In the genomic region with DNA sequence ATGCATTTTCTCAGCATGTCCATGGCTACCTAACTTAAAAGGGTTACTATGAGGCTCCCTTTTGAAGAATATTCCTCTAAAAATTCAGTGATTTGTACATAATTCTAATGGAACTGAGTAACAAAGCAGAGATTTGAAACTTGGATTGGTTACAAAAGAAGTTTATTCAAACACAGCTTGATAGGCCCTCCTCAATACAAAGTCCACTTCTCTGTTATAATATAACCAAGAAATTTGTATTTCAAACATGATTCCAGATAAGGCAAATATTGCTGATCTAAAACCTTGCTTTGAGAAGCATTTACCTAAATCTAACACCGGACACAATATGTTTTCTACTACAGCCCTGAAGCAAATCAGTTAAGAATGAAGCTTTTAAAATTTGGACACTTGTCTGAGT, we compare ENCODE assay signal across 15 mouse cellular contexts.
"Had no signal": no experiment of that assay in that cellular context is flagged by ENCODE, and none has a peak within 500 bp of the region (broad histone marks: within the 10 kb centered on the region; RNA-seq: fewer than 3 reads in every experiment).

No protein-coding gene starts in this region.

- H3K27me3 ChIP-seq: neural tube, embryonic 15.5 days; stomach, embryonic 15.5 days had no signal

- H3K9ac ChIP-seq: neural tube, embryonic 15.5 days; stomach, embryonic 15.5 days had no signal

- H3K4me2 ChIP-seq: neural tube, embryonic 15.5 days; stomach, embryonic 15.5 days had no signal

- H3K27ac ChIP-seq: neural tube, embryonic 15.5 days; stomach, embryonic 15.5 days; stomach, postnatal 0 days had no signal

- H3K4me1 ChIP-seq: neural tube, embryonic 15.5 days; stomach, embryonic 15.5 days had no signal

- H3K9me3 ChIP-seq: stomach, embryonic 15.5 days had no signal

- H3K4me3 ChIP-seq: neural tube, embryonic 15.5 days; stomach, embryonic 15.5 days had no signal

- DNase-seq: retina, postnatal 1 day; right cerebral cortex, adult 18-20 months; right cerebral cortex, postnatal 14 days; right cerebral cortex, postnatal 25 days; right cerebral cortex, postnatal 4 days; spleen, adult 18-20 months; thymus, adult 18-20 months; thymus, adult 2 months; thymus, postnatal 14 days; thymus, postnatal 25 days; thymus, postnatal 36 days; thymus, postnatal 4 days had no signal

- H3K36me3 ChIP-seq: stomach, embryonic 15.5 days had no signal
